Mouse (Mus musculus) skeletal muscle tissue, adult 2 months (tissue): ENCODE results near the gene Clstn3.
"Not testable (repeated sequence)": the region's sequence is repeated elsewhere in the genome, so short reads cannot be mapped to it uniquely, and the experiment has no call there.

Source experiments
- DNase-seq: peaks from one replicate; pipeline ENCODE4 v3.0.0-alpha.2; 2012; ENCODE audit warnings: low read depth, low spot score

The Clstn3 gene

GRCm38 (mm10) chr6:124414150-124414926 is 50.3 kb downstream of the Clstn3 start:
- DNase-seq = peak; percentile 18

- DNase-seq = no peak
Observed at GRCm38 (mm10) chr6:124413770-124414149, 50.8 kb downstream of the Clstn3 start.

- DNase-seq = no peak
Observed at GRCm38 (mm10) chr6:124408355-124408754, 56.2 kb downstream of the Clstn3 start.

GRCm38 (mm10) chr6:124407180-124407579 is 57.4 kb downstream of the Clstn3 start:
- DNase-seq = no peak

GRCm38 (mm10) chr6:124406326-124406725 is 58.3 kb downstream of the Clstn3 start:
- no peak for DNase-seq

- DNase-seq = no peak
Observed at GRCm38 (mm10) chr6:124399738-124400137, 64.9 kb downstream of the Clstn3 start.

GRCm38 (mm10) chr6:124394991-124395390 is 69.6 kb downstream of the Clstn3 start:
- not testable (repeated sequence) for DNase-seq
